Mouse (Mus musculus) layer of hippocampus, adult 18-20 months (tissue): ENCODE results near the gene Gm20441. TPM values are rescaled to one million over a fixed set of nuclear protein-coding genes. Genes with fewer than 3 reads are reported as not detected.

Source experiments
- total RNA-seq, 2 experiments: library from RNA; stranded (reverse); gene quantifications; 2 replicates each; pipeline ENCODE4 v1.2.3; 2021

The Gm20441 gene
- total RNA-seq, 2 experiments from 2014 or later, result not detected

Other genes starting within 250 kb of the Gm20441 start
- gene Lrrc75b, start 220.6 kb downstream of the Gm20441 start, total RNA-seq, result 10 to 100 TPM; 10.3 to 12.9 TPM
- 1 to 10 TPM; 2.6 to 2.8 TPM for gene Ggt1, start 219.3 kb downstream of the Gm20441 start, total RNA-seq
- 1 to 10 TPM; 1.6 to 2.1 TPM for gene Ggt5, start 191.6 kb downstream of the Gm20441 start, total RNA-seq
- 1 to 10 TPM; 1.9 to 2.4 TPM for gene Susd2, start 136.9 kb downstream of the Gm20441 start, total RNA-seq
- 10 to 100 TPM; 56.4 to 66.3 TPM for gene Cabin1, start 16.6 kb downstream of the Gm20441 start, total RNA-seq
- 10 to 100 TPM; 50.6 to 58.3 TPM for gene Ddt, start 7.5 kb downstream of the Gm20441 start, total RNA-seq
- gene Gstt3, start 460 bp upstream of the Gm20441 start, total RNA-seq, result 1 to 10 TPM; 3.7 to 5.6 TPM
- gene Gstt1, start 17.6 kb upstream of the Gm20441 start, total RNA-seq, result 10 to 100 TPM; 10.2 to 10.3 TPM
- gene Gstt4, start 41.6 kb upstream of the Gm20441 start, total RNA-seq, result not detected
- gene Gstt2, start 56.5 kb upstream of the Gm20441 start, total RNA-seq, result 1 to 10 TPM; 3.5 to 3.6 TPM
- 100 to 1,000 TPM; 477 to 485 TPM for gene Mif, start 79.3 kb upstream of the Gm20441 start, total RNA-seq
- gene Derl3, start 112.5 kb upstream of the Gm20441 start, total RNA-seq, result 1 to 10 TPM; 4.8 to 5.4 TPM
- gene Smarcb1, start 140.7 kb upstream of the Gm20441 start, total RNA-seq, result 10 to 100 TPM; 80.3 to 85.0 TPM
- 100 to 1,000 TPM; 376 to 396 TPM for gene Chchd10, start 152.2 kb upstream of the Gm20441 start, total RNA-seq
- gene Mmp11, start 155.5 kb upstream of the Gm20441 start, total RNA-seq, result 1 to 10 TPM; 1.8 to 2.1 TPM
- gene Gm867, start 159.7 kb upstream of the Gm20441 start, total RNA-seq, result under 1 TPM; 0.28 to 0.89 TPM
- not detected for gene Vpreb3, start 162.1 kb upstream of the Gm20441 start, total RNA-seq
- gene Gm5134, start 173.6 kb upstream of the Gm20441 start, total RNA-seq, result under 1 TPM in 1 of 2 experiments, not detected in 1; 0.25 TPM